Mouse (Mus musculus) spleen, adult 2 months (tissue): Measurements from ENCODE around the gene Fkbp14.

Source experiments
- CTCF ChIP-seq: fragments of 200-500 bp; IDR thresholded peaks from 2 replicates; pipeline ENCODE4 v1.5.1; 2011; ENCODE audit warnings: mild to moderate bottlenecking, inconsistent platforms; ENCODE audit not compliant: insufficient read depth, insufficient read length, insufficient replicate concordance; ENCODE audit errors: extremely low read depth
- POLR2A ChIP-seq: fragments of 200-500 bp; IDR thresholded peaks from 2 replicates; pipeline ENCODE4 v1.6.1; 2011; ENCODE audit warnings: low read depth, low read length, inconsistent platforms

DNA sequence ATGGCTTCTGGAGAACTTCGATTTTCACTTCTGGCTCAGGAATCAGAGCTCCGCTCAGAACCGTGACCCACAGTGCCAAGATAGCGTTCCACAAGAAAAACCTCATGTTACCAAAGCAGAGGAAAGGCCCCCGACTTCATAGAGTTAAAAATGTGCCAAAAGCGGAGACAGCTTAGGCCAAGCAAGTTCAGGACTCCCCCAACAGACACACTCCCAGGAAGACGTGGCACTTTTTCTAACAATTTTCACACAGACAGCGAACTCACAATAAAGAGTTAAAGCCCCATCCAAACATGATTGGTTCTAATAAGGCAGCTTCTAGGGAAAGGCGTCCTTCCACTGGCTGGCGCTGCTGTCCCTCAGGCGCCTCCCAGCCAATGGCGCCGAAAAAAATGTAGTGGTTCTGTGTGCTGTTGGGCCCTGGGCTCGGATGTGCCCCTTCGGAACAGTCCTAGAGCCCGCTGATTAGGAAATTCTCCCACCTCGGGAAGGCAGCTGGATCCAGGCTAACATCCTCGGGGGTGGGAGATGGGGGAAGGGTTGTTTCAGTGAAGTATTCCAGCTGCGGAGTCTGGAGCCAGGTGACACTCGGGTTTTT lies 4.1 kb downstream of the Fkbp14 start:
- TF ChIP-seq CTCF: no peak
- TF ChIP-seq POLR2A: no peak
